Mouse (Mus musculus): ENCODE data around the gene C1qtnf6. TPM values are rescaled to one million over a fixed set of nuclear protein-coding genes. Genes with fewer than 3 reads are reported as not detected.

The C1qtnf6 gene
- total and polyA plus RNA-seq, 3 experiments, result 5.7 to 28.1 (median 6.3) TPM

DNA sequence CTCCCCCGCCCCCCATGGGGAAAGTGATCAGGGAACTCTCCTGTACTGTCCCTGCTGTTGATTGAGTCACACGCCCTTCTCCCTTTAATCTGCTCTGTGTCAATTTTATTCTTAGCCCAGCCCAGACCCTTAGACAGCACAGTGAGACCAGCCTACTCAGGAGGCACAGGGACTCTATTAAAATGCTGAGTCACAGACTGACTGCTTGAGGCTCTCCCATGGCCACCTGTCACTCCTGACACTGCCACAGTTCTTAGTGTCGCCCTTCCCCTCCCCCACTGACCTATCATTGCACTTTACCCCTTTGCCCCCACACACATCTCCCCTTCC lies 17.1 kb upstream of the C1qtnf6 start:
- no peak overlapping the region for H3K4me2 ChIP-seq (ENCODE audit: insufficient read depth, low read depth, poor library complexity, severe bottlenecking)
- DNase-seq (ENCODE audit: extremely low read depth), result no peak
- H3K36me3 ChIP-seq (replicated peaks in 1 of 2; ENCODE audit: control insufficient read depth in 1 of 2, insufficient read depth in 1 of 2, low read length in 1 of 2), result no peaks in the 10 kb centered on the region
- no peak overlapping the region for H3K27ac ChIP-seq (ENCODE audit: insufficient read depth, low read depth)
- no peak overlapping the region for H3K4me3 ChIP-seq (replicated peaks in 1 of 3; ENCODE audit: low read depth in 2 of 3, low read length in 2 of 3, poor library complexity in 1 of 3)
- peaks cover 22 to 36% of the 10 kb centered on the region in 2 experiments for H3K4me1 ChIP-seq (ENCODE audit: control insufficient read depth in 1 of 2, insufficient read depth in 2 of 2)
- TF ChIP-seq MAFK (IDR thresholded peaks at IDR 0.05; ENCODE audit: insufficient replicate concordance, low read length) (peak; percentile 75; the same call in 1 of the 2 replicates), SMC3 (IDR thresholded peaks at IDR 0.05; ENCODE audit: low read depth, low read length) (no peak), BHLHE40 (IDR thresholded peaks at IDR 0.05; ENCODE audit: low read depth, low read length) (peak; percentile 24; the same call in 1 of the 2 replicates)
- in situ Hi-C loops (cut with MboI; ENCODE audit: low pct_ligation_motif_present, low pct_unique_long_range_greater_than_20kb, low sequenced_read_pairs) (loop anchor here (25.0 kb wide), 2 partner anchors 361 to 586 kb away; partner anchors contain the start of genes Eif3d and Foxred2), dilution Hi-C loops (cut with MboI; ENCODE audit: extremely low pct_ligation_motif_present, extremely low pct_unique_long_range_greater_than_20kb, low sequenced_read_pairs) (no loop called here)
- H3K9ac ChIP-seq (ENCODE audit: insufficient read depth, low read depth), result no peak overlapping the region
- H3K27me3 ChIP-seq (replicated peaks), result peaks cover 4% of the 10 kb centered on the region
- H3K9me3 ChIP-seq (replicated peaks; ENCODE audit: low read length), result peaks cover 32% of the 10 kb centered on the region
- no peaks in the 10 kb centered on the region for H3K79me2 ChIP-seq (replicated peaks; ENCODE audit: control insufficient read depth, extremely low read depth, insufficient read depth, poor library complexity, severe bottlenecking)

DNA sequence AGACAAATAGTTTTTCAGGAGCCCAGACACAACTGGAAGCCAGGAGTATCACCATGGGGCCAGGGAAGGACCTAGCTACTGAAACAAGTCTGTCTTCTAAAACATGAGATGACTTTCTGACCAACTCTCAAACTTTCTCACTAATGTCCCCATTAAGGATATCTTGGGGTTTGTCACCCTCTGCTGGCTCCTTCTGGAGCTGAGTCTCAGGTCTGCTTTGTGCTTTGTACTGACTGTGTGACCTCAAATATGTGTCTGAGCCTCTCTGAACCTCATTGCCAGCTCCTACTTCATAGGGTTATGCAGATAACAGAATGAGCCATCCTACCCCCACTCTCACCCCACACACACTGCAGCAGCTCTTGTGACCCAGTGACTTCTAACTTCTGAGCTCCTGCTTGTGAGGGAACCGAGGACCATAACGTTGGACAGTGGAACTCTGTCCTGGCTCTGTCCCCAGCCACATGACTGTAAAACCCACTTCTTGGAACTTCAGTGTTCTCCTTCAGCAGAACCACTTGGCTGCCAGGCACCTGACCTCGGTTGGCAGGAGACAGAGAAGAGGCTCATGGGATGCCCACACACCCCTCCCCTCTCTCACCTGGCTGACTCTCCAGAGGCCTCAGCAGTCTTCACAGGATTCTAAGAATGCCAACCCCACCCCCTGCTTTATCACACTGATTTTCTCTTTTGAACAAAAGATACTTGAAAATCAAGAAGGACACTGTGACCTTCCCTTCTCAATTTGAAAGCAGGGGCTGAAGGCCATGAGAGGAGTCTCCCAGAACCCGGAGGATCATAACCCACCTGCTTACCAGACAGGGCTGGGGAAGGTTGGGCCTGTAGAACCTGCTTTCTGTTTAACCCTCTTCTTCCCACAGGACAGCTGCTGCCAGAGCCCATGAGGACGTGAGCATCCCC lies 16.5 kb upstream of the C1qtnf6 start:
- in situ Hi-C loops (cut with MboI; ENCODE audit: low pct_ligation_motif_present, low pct_unique_long_range_greater_than_20kb, low sequenced_read_pairs), result loop anchor here (25.0 kb wide), 2 partner anchors 360 to 585 kb away; partner anchors contain the start of genes Eif3d and Foxred2
- DNase-seq (ENCODE audit: extremely low read depth), result peak; percentile 72
- H3K27me3 ChIP-seq (replicated peaks), result peaks cover 6% of the 10 kb centered on the region
- no peak overlapping the region for H3K27ac ChIP-seq (ENCODE audit: insufficient read depth, low read depth)
- no peaks in the 10 kb centered on the region for H3K79me2 ChIP-seq (replicated peaks; ENCODE audit: control insufficient read depth, extremely low read depth, insufficient read depth, poor library complexity, severe bottlenecking)
- H3K9ac ChIP-seq (ENCODE audit: insufficient read depth, low read depth), result no peak overlapping the region
- peaks cover 22 to 36% of the 10 kb centered on the region in 2 experiments for H3K4me1 ChIP-seq (ENCODE audit: control insufficient read depth in 1 of 2, insufficient read depth in 2 of 2)
- H3K9me3 ChIP-seq (replicated peaks; ENCODE audit: low read length), result peaks cover 25% of the 10 kb centered on the region
- no peak overlapping the region for H3K4me2 ChIP-seq (ENCODE audit: insufficient read depth, low read depth, poor library complexity, severe bottlenecking)
- H3K4me3 ChIP-seq (replicated peaks in 1 of 3; ENCODE audit: low read depth in 2 of 3, low read length in 2 of 3, poor library complexity in 1 of 3), result no peak overlapping the region
- H3K36me3 ChIP-seq (replicated peaks in 1 of 2; ENCODE audit: control insufficient read depth in 1 of 2, insufficient read depth in 1 of 2, low read length in 1 of 2), result no peaks in the 10 kb centered on the region
- dilution Hi-C loops (cut with MboI; ENCODE audit: extremely low pct_ligation_motif_present, extremely low pct_unique_long_range_greater_than_20kb, low sequenced_read_pairs), result no loop called here
- TF ChIP-seq MEF2A (IDR thresholded peaks at IDR 0.05; ENCODE audit: borderline replicate concordance, low read depth, low read length) (no peak; the same call in 1 of the 2 replicates), EP300 (IDR thresholded peaks at IDR 0.05; ENCODE audit: low read length) (no peak), JUN (IDR thresholded peaks at IDR 0.05; ENCODE audit: insufficient read depth, low read depth, low read length) (no peak), ZKSCAN1 (IDR thresholded peaks at IDR 0.05; ENCODE audit: borderline replicate concordance, low read depth, low read length) (peak; percentile 30; the same call in 1 of the 2 replicates), MAZ (IDR thresholded peaks at IDR 0.05; ENCODE audit: low read depth, low read length) (no peak), NRF1 (IDR thresholded peaks at IDR 0.05; ENCODE audit: low read depth, low read length) (no peak), NELFE (IDR thresholded peaks at IDR 0.05; ENCODE audit: low read depth, low read length) (no peak; the same call in 1 of the 2 replicates), TBP (conservative IDR thresholded peaks at IDR 0.05; ENCODE audit: low read depth, low read length) (no peak), SIN3A (IDR thresholded peaks at IDR 0.05; ENCODE audit: low read length) (no peak), TCF12 (IDR thresholded peaks at IDR 0.05; ENCODE audit: low read depth, low read length) (no peak; the same call in 1 of the 2 replicates), USF1 (IDR thresholded peaks at IDR 0.05; ENCODE audit: low read depth, low read length) (no peak), USF2 (conservative IDR thresholded peaks at IDR 0.05; ENCODE audit: low read depth, low read length) (no peak), MAX (IDR thresholded peaks at IDR 0.05; ENCODE audit: low read length) (no peak), SMC3 (IDR thresholded peaks at IDR 0.05; ENCODE audit: low read depth, low read length) (peak; percentile 87), GABPA (IDR thresholded peaks at IDR 0.05; ENCODE audit: insufficient replicate concordance, low read depth, low read length) (no peak), PAX5 (IDR thresholded peaks at IDR 0.05; ENCODE audit: low read length) (no peak), POLR2AphosphoS2 (IDR thresholded peaks at IDR 0.05; ENCODE audit: low read depth, low read length) (no peak), POLR2A (IDR thresholded peaks at IDR 0.05; ENCODE audit: low read depth, low read length) (no peak), KAT2A (IDR thresholded peaks at IDR 0.05; ENCODE audit: insufficient replicate concordance, low read length) (no peak), IRF4 (IDR thresholded peaks at IDR 0.05; ENCODE audit: low read depth, low read length) (peak; percentile 53; the same call in 1 of the 2 replicates), BHLHE40 (IDR thresholded peaks at IDR 0.05; ENCODE audit: low read depth, low read length) (no peak), CTCF (conservative IDR thresholded peaks at IDR 0.05 in 1 of 2, IDR thresholded peaks at IDR 0.05 in 1 of 2; ENCODE audit: low read depth in 2 of 2, low read length in 2 of 2) (peak in 1 of 2 experiments; percentile 92; a peak in 3 of 4 replicates), ZNF384 (IDR thresholded peaks at IDR 0.05; ENCODE audit: low read depth, low read length) (no peak), JUND (conservative IDR thresholded peaks at IDR 0.05; ENCODE audit: low read depth, low read length) (no peak; the same call in 1 of the 2 replicates), MXI1 (IDR thresholded peaks at IDR 0.05; ENCODE audit: low read depth, low read length) (no peak), ETS1 (conservative IDR thresholded peaks at IDR 0.05; ENCODE audit: low read depth, low read length) (0 out of 2 replicates have a peak, but pooled peaks have one; percentile 6), HCFC1 (IDR thresholded peaks at IDR 0.05; ENCODE audit: low read depth, low read length) (no peak), ZMIZ1 (IDR thresholded peaks at IDR 0.05; ENCODE audit: low read depth, low read length) (no peak), RCOR1 (conservative IDR thresholded peaks at IDR 0.05; ENCODE audit: low read depth, low read length) (no peak), CHD2 (IDR thresholded peaks at IDR 0.05; ENCODE audit: low read length) (no peak)

All from CH12.LX (cell line).